Mouse (Mus musculus) megakaryocyte-erythroid progenitor cell, adult 5 weeks (primary cell): Measurements from ENCODE around the gene Olfr1204. TPM values are rescaled to one million over a fixed set of nuclear protein-coding genes. Genes with fewer than 3 reads are reported as not detected.

Source experiments
- polyA plus RNA-seq: library from polyadenylated mRNA; stranded (reverse); fragments of >175 nt; gene quantifications from 2 replicates; pipeline ENCODE4 v1.2.3, GENCODE M21; 2012

Olfr1204 gene
- polyA plus RNA-seq: not detected in 2 replicates

GRCm38 (mm10) chr2:88848992-88849391, at the start of gene Olfr1204:
Olfr1204 (plus strand) TSS chr2:88849292.

GRCm38 (mm10) chr2:88814196-88814595, 34.9 kb upstream of the Olfr1204 start, which contains the start of gene Olfr1202:
Olfr1202 (plus strand) TSS chr2:88814496.

GRCm38 (mm10) chr2:88829437-88829836, 19.7 kb upstream of the Olfr1204 start, which contains the start of gene Olfr1205:
Olfr1205 (plus strand) TSS chr2:88829737.

GRCm38 (mm10) chr2:88862931-88863330, 13.8 kb downstream of the Olfr1204 start, which contains the start of gene Olfr1206:
Olfr1206 (plus strand) TSS chr2:88863231.

GRCm38 (mm10) chr2:88902211-88902610, 53.1 kb downstream of the Olfr1204 start, which contains the start of gene Olfr1208:
Olfr1208 (minus strand) TSS chr2:88902311.

Other genes starting within 250 kb of the Olfr1204 start
- not detected in 2 replicates for gene Olfr1191-ps1, start 208.8 kb upstream of the Olfr1204 start, polyA plus RNA-seq
- not detected in 2 replicates for gene Olfr1192-ps1, start 200.8 kb upstream of the Olfr1204 start, polyA plus RNA-seq
- gene Olfr1193, start 173.7 kb upstream of the Olfr1204 start, polyA plus RNA-seq: not detected in 2 replicates
- gene Olfr1195, start 160.1 kb upstream of the Olfr1204 start, polyA plus RNA-seq: not detected in 2 replicates
- not detected in 2 replicates for gene Olfr1196, start 144.7 kb upstream of the Olfr1204 start, polyA plus RNA-seq
- gene Olfr1197, start 116.9 kb upstream of the Olfr1204 start, polyA plus RNA-seq: not detected in 2 replicates
- not detected in 2 replicates for gene Olfr1198, start 97.9 kb upstream of the Olfr1204 start, polyA plus RNA-seq
- not detected in 2 replicates for gene Olfr1199, start 88.8 kb upstream of the Olfr1204 start, polyA plus RNA-seq
- gene Olfr1200, start 78.8 kb upstream of the Olfr1204 start, polyA plus RNA-seq: 0.01 TPM in 1 of 2 replicates, not detected in the other
- gene Olfr1201, start 56.3 kb upstream of the Olfr1204 start, polyA plus RNA-seq: not detected in 2 replicates
- gene Olfr1202, start 34.8 kb upstream of the Olfr1204 start, polyA plus RNA-seq: not detected in 2 replicates
- not detected in 2 replicates for gene Olfr1205, start 19.6 kb upstream of the Olfr1204 start, polyA plus RNA-seq
- gene Olfr1206, start 13.9 kb downstream of the Olfr1204 start, polyA plus RNA-seq: not detected in 2 replicates
- 0.03 TPM in 1 of 2 replicates, not detected in the other for gene Olfr1208, start 53.0 kb downstream of the Olfr1204 start, polyA plus RNA-seq
- not detected in 2 replicates for gene Olfr1209, start 65.9 kb downstream of the Olfr1204 start, polyA plus RNA-seq
- gene Olfr1211, start 88.8 kb downstream of the Olfr1204 start, polyA plus RNA-seq: 0.02 and 0.03 TPM in 2 replicates
- not detected in 2 replicates for gene Olfr1212, start 104.7 kb downstream of the Olfr1204 start, polyA plus RNA-seq
- gene Gm13762, start 131.0 kb downstream of the Olfr1204 start, polyA plus RNA-seq: not detected in 2 replicates
- gene Olfr1214, start 143.4 kb downstream of the Olfr1204 start, polyA plus RNA-seq: not detected in 2 replicates
- not detected in 2 replicates for gene Olfr1215, start 157.7 kb downstream of the Olfr1204 start, polyA plus RNA-seq
- not detected in 2 replicates for gene Olfr1216, start 169.0 kb downstream of the Olfr1204 start, polyA plus RNA-seq
- gene Olfr1217, start 182.8 kb downstream of the Olfr1204 start, polyA plus RNA-seq: not detected in 2 replicates
- not detected in 2 replicates for gene Olfr1218, start 211.9 kb downstream of the Olfr1204 start, polyA plus RNA-seq
- 0.02 TPM in 1 of 2 replicates, not detected in the other for gene Olfr1219, start 234.2 kb downstream of the Olfr1204 start, polyA plus RNA-seq